Mouse (Mus musculus) large intestine, adult 2 months (tissue): ENCODE results near the gene Casp7. TPM values are rescaled to one million over a fixed set of nuclear protein-coding genes. Genes with fewer than 3 reads are reported as not detected.
"Not testable (repeated sequence)": the region's sequence is repeated elsewhere in the genome, so short reads cannot be mapped to it uniquely, and the experiment has no call there.

ENCODE experiments used
- DNase-seq: peaks from one replicate; pipeline ENCODE4 v3.0.0-alpha.2; 2012; ENCODE audit warnings: low read depth, low spot score
- WGBS: fragments of 180-500 bp; shearing (Covaris S2); methylation state at CpG from one replicate; pipeline ENCODE4 v1.1.7; 2018; 5-methylcytosine and 5-hydroxymethylcytosine counted together
- polyA plus RNA-seq: library from polyadenylated mRNA; depleted of rRNA; stranded (reverse); fragments of >200 nt; gene quantifications from 2 replicates; pipeline ENCODE4 v1.2.3, GENCODE M21; 2012

The Casp7 gene
- polyA plus RNA-seq, 1 experiment, result 126 TPM

GRCm38 (mm10) chr19:56378554-56379172 lies 18.3 kb upstream of the Casp7 start:
- 67% methylated on average over 13 of the region's 13 CpGs for WGBS
- DNase-seq, result no peak

GRCm38 (mm10) chr19:56380341-56380740 lies 16.6 kb upstream of the Casp7 start:
- 77% methylated on average over 7 of the region's 7 CpGs for WGBS
- no peak for DNase-seq

GRCm38 (mm10) chr19:56381407-56381806 lies 15.5 kb upstream of the Casp7 start:
- no peak for DNase-seq
- 76% methylated on average over 10 of the region's 10 CpGs for WGBS

- DNase-seq, result no peak
- WGBS, result 88% methylated on average over 5 of the region's 5 CpGs
Measured at GRCm38 (mm10) chr19:56385546-56385945, 11.4 kb upstream of the Casp7 start.

- 94% methylated on average over 10 of the region's 10 CpGs for WGBS
- DNase-seq, result no peak
Measured at GRCm38 (mm10) chr19:56386095-56386494, 10.8 kb upstream of the Casp7 start.

GRCm38 (mm10) chr19:56387726-56388302 lies 9.1 kb upstream of the Casp7 start:
- 75% methylated on average over 4 of the region's 4 CpGs for WGBS
- no peak for DNase-seq

GRCm38 (mm10) chr19:56389176-56389575 lies 7.8 kb upstream of the Casp7 start:
- WGBS, result 95% methylated on average over 11 of the region's 11 CpGs
- no peak for DNase-seq

GRCm38 (mm10) chr19:56389879-56390278 lies 7.0 kb upstream of the Casp7 start, which contains the start of gene Nrap:
Gene Nrap (minus strand): TSS chr19:56390037.
- DNase-seq, result no peak
- 90% methylated on average over 11 of the region's 11 CpGs for WGBS

GRCm38 (mm10) chr19:56391307-56392046 lies 5.5 kb upstream of the Casp7 start:
- 37% methylated on average over 6 of the region's 6 CpGs for WGBS

GRCm38 (mm10) chr19:56393311-56393866 lies 3.5 kb upstream of the Casp7 start:
- DNase-seq, result no peak
- WGBS, result 84% methylated on average over 9 of the region's 9 CpGs

More at GRCm38 (mm10) chr19:56391307-56392046, 5.5 kb upstream of the Casp7 start:
- DNase-seq, result no peak

- DNase-seq, result no peak
- WGBS, result 90% methylated on average over 16 of the region's 16 CpGs
Measured at GRCm38 (mm10) chr19:56395183-56395935, 1.6 kb upstream of the Casp7 start.

GRCm38 (mm10) chr19:56396227-56396626 lies 702 bp upstream of the Casp7 start:
- WGBS, result 34% methylated on average over 12 of the region's 12 CpGs
- no peak for DNase-seq

GRCm38 (mm10) chr19:56397663-56398527 lies 966 bp downstream of the Casp7 start:
- WGBS, result 12% methylated on average over 11 of the region's 11 CpGs

GRCm38 (mm10) chr19:56398528-56398795 lies 1.5 kb downstream of the Casp7 start:
- no peak for DNase-seq

More at GRCm38 (mm10) chr19:56397663-56398527, 966 bp downstream of the Casp7 start:
- DNase-seq, result no peak

GRCm38 (mm10) chr19:56400200-56400599 lies 3.3 kb downstream of the Casp7 start:
- DNase-seq, result no peak
- WGBS, result 19% methylated on average over 14 of the region's 14 CpGs

- no peak for DNase-seq
- WGBS, result 83% methylated on average over 6 of the region's 6 CpGs
Measured at GRCm38 (mm10) chr19:56401864-56402263, 4.9 kb downstream of the Casp7 start.

GRCm38 (mm10) chr19:56405824-56406223 lies 8.9 kb downstream of the Casp7 start:
- DNase-seq, result no peak
- 98% methylated on average over 4 of the region's 4 CpGs for WGBS

- 95% methylated on average over 7 of the region's 7 CpGs for WGBS
- DNase-seq, result no peak
Measured at GRCm38 (mm10) chr19:56406581-56406980, 9.7 kb downstream of the Casp7 start.

- WGBS, result 97% methylated on average over 4 of the region's 4 CpGs
- DNase-seq, result not testable (repeated sequence)
Measured at GRCm38 (mm10) chr19:56409884-56410283, 13.0 kb downstream of the Casp7 start.
